Mouse (Mus musculus): ENCODE results near the gene 4930435E12Rik. TPM values are rescaled to one million over a fixed set of nuclear protein-coding genes. Genes with fewer than 3 reads are reported as not detected.

4930435E12Rik gene
- total RNA-seq (2012; rRNA removed) (not detected in 2 replicates), polyA plus RNA-seq (2012; ENCODE audit: insufficient read depth in 1 of 2, insufficient read length in 2 of 2, low read depth in 1 of 2, low replicate concordance in 2 of 2, missing spikeins in 1 of 2) (not detected)

DNA sequence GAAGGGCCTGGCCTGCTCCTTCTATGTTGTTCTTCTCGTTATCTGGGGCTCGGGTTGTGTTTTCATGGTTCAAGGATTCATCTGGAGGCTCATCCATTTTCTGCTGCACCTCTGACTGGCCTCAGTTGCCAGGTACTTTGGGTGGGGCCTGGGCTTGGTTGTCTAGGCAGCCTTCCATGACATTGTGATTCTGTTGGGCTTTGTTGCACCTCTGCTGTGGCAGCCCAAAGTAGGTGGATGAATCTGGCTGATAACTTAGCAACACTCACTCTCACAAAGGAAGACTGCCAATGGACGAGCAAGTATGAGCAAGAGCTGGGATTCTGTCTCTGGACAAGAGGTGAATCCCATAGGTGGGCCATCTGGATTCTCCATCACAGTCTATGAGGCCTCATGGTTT lies at the start of gene 4930435E12Rik:
4930435E12Rik (minus strand) TSS at position 101 of the 400 bp plus-strand sequence.
- Histone ChIP-seq H3K4me1 (ENCODE audit: control insufficient read depth in 1 of 2, insufficient read depth in 2 of 2, low read length in 2 of 2) (no peaks in the 10 kb centered on the region), H3K79me2 (ENCODE audit: control insufficient read depth, insufficient read depth, low read length, poor library complexity) (no peaks in the 10 kb centered on the region), H3K36me3 (ENCODE audit: control insufficient read depth in 1 of 2, insufficient read depth in 2 of 2, low read length in 2 of 2) (no peaks in the 10 kb centered on the region), H3K27ac (ENCODE audit: control insufficient read depth, low read depth, low read length) (no peak within 1 kb of the TSS), H3K9me3 (replicated peaks; ENCODE audit: insufficient read depth, low read length) (no peaks in the 10 kb centered on the region), H3K9ac (ENCODE audit: control insufficient read depth, low read depth, low read length, poor library complexity, severe bottlenecking) (no peak within 1 kb of the TSS), H3K27me3 (ENCODE audit: control insufficient read depth in 1 of 2, insufficient read depth in 2 of 2, low read length in 2 of 2) (no peaks in the 10 kb centered on the region), H3K4me3 (ENCODE audit: control insufficient read depth in 1 of 2, insufficient read depth in 1 of 2, low read depth in 2 of 2, low read length in 2 of 2) (no peak within 1 kb of the TSS)
- no peak for TF ChIP-seq JUND (IDR thresholded peaks at IDR 0.05; ENCODE audit: low read depth, low read length)
- TF ChIP-seq ZMIZ1 (IDR thresholded peaks at IDR 0.05; ENCODE audit: low read depth, low read length), result no peak
- no peak for TF ChIP-seq ZNF384 (IDR thresholded peaks at IDR 0.05; ENCODE audit: low read depth, low read length)
- TF ChIP-seq E2F4 (IDR thresholded peaks at IDR 0.05; ENCODE audit: borderline replicate concordance, low read depth, low read length), result no peak
- TF ChIP-seq NRF1 (IDR thresholded peaks at IDR 0.05; ENCODE audit: insufficient read depth, low read depth, low read length, poor library complexity, severe bottlenecking), result no peak
- TF ChIP-seq MAX (IDR thresholded peaks at IDR 0.05; ENCODE audit: low read length), result no peak
- no peak for TF ChIP-seq CHD1 (IDR thresholded peaks at IDR 0.05; ENCODE audit: low read depth, low read length)
- TF ChIP-seq SIN3A (IDR thresholded peaks at IDR 0.05; ENCODE audit: low read length), result no peak
- TF ChIP-seq USF2 (IDR thresholded peaks at IDR 0.05; ENCODE audit: borderline replicate concordance in 1 of 2, insufficient read depth in 1 of 2, low read depth in 1 of 2, low read length in 2 of 2), result no peak
- no peak for TF ChIP-seq TCF12 (IDR thresholded peaks at IDR 0.05; ENCODE audit: low read depth, low read length)
- TF ChIP-seq MAFK (IDR thresholded peaks at IDR 0.05; ENCODE audit: borderline replicate concordance, low read depth, low read length), result no peak
- no peak for TF ChIP-seq CTCF (IDR thresholded peaks at IDR 0.05 in 2 of 3, conservative IDR thresholded peaks at IDR 0.05 in 1 of 3; ENCODE audit: control insufficient read depth in 1 of 3, insufficient read depth in 1 of 3, low read depth in 2 of 3, low read length in 3 of 3, poor library complexity in 1 of 3, severe bottlenecking in 1 of 3)
- TF ChIP-seq MXI1 (IDR thresholded peaks at IDR 0.05; ENCODE audit: low read depth, low read length), result no peak
- no peak for DNase-seq (ENCODE audit: low read depth, low spot score)

DNA sequence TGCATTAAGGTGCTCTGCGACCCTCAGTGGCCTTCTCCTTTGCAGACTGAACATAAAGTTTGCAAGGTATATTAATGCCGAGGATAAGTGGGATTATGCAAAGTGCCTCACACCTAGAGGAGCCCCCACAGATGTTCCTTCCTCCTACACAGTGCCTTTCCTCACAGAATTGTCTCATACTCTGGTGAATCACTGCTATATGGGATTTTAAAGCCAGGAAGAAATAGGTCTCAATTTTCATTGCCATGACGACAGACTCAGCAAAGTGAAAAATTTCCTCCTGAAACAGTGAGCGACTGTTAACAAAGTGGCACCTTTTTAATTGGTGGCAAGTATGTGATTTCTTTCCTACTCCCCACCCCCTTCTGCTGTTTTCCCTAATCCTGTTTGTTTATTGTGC lies 45.9 kb upstream of the 4930435E12Rik start:
- TF ChIP-seq MYC (IDR thresholded peaks at IDR 0.05; ENCODE audit: low read depth, low read length) (no peak), SMC3 (IDR thresholded peaks at IDR 0.05; ENCODE audit: low read depth, low read length) (no peak), ELF1 (IDR thresholded peaks at IDR 0.05; ENCODE audit: low read depth, low read length) (no peak), POLR2AphosphoS2 (IDR thresholded peaks at IDR 0.05; ENCODE audit: low read length) (no peak), RCOR1 (IDR thresholded peaks at IDR 0.05; ENCODE audit: low read depth, low read length) (no peak), GABPA (IDR thresholded peaks at IDR 0.05; ENCODE audit: low read depth, low read length) (no peak), KAT2A (conservative IDR thresholded peaks at IDR 0.05; ENCODE audit: low read depth, low read length) (no peak), E2F4 (IDR thresholded peaks at IDR 0.05; ENCODE audit: borderline replicate concordance, low read depth, low read length) (no peak), TCF12 (IDR thresholded peaks at IDR 0.05; ENCODE audit: low read depth, low read length) (no peak), MEF2A (IDR thresholded peaks at IDR 0.05; ENCODE audit: extremely low read depth, insufficient replicate concordance, low read depth, low read length, poor library complexity, severe bottlenecking) (no peak), HCFC1 (IDR thresholded peaks at IDR 0.05; ENCODE audit: low read depth, low read length) (no peak)
- H3K9me3 ChIP-seq (replicated peaks; ENCODE audit: insufficient read depth, low read length), result no peaks in the 10 kb centered on the region
- H3K4me1 ChIP-seq (ENCODE audit: control insufficient read depth in 1 of 2, insufficient read depth in 2 of 2, low read length in 2 of 2), result no peaks in the 10 kb centered on the region
- no peaks in the 10 kb centered on the region for H3K79me2 ChIP-seq (ENCODE audit: control insufficient read depth, insufficient read depth, low read length, poor library complexity)
- H3K27ac ChIP-seq (ENCODE audit: control insufficient read depth, low read depth, low read length), result no peak overlapping the region
- no peaks in the 10 kb centered on the region for H3K27me3 ChIP-seq (ENCODE audit: control insufficient read depth in 1 of 2, insufficient read depth in 2 of 2, low read length in 2 of 2)
- H3K4me3 ChIP-seq (ENCODE audit: control insufficient read depth in 1 of 2, insufficient read depth in 1 of 2, low read depth in 2 of 2, low read length in 2 of 2), result no peak overlapping the region
- H3K36me3 ChIP-seq (ENCODE audit: control insufficient read depth in 1 of 2, insufficient read depth in 2 of 2, low read length in 2 of 2), result no peaks in the 10 kb centered on the region
- DNase-seq (ENCODE audit: low read depth, low spot score), result no peak
- H3K9ac ChIP-seq (ENCODE audit: control insufficient read depth, low read depth, low read length, poor library complexity, severe bottlenecking), result no peak overlapping the region

Data from MEL (cell line).